Mouse (Mus musculus) kidney, adult 2 months (tissue): ENCODE measurements around the gene Arhgef26. TPM values are rescaled to one million over a fixed set of nuclear protein-coding genes. Genes with fewer than 3 reads are reported as not detected.

Experiments used
- DNase-seq: peaks from one replicate; pipeline ENCODE4 v3.0.0; 2021
- H3K27ac ChIP-seq: fragments of 200-500 bp; 2 replicates; pipeline ENCODE4 v1.5.1; 2012; ENCODE audit warnings: low read depth, low read length, control low read depth, inconsistent platforms; ENCODE audit not compliant: insufficient read depth
- H3K27me3 ChIP-seq: fragments of 200-500 bp; replicated peaks from 2 replicates; pipeline ENCODE4 v1.6.1; 2012; ENCODE audit warnings: mild to moderate bottlenecking, moderate library complexity, low read length, inconsistent platforms; ENCODE audit not compliant: control insufficient read depth, insufficient read depth
- H3K36me3 ChIP-seq: fragments of 200-500 bp; 2 replicates; pipeline ENCODE4 v1.6.1; 2012; ENCODE audit warnings: mild to moderate bottlenecking, moderate library complexity, low read length, inconsistent platforms; ENCODE audit not compliant: control insufficient read depth, insufficient read depth
- H3K4me1 ChIP-seq: fragments of 200-500 bp; 2 replicates; pipeline ENCODE4 v1.6.1; 2011; ENCODE audit warnings: low read length; ENCODE audit not compliant: control insufficient read depth, insufficient read depth
- H3K4me3 ChIP-seq: fragments of 200-500 bp; 2 replicates; pipeline ENCODE4 v1.5.1; 2011; ENCODE audit warnings: mild to moderate bottlenecking, low read depth, low read length, control low read depth; ENCODE audit not compliant: insufficient read depth
- CTCF ChIP-seq: fragments of 200-500 bp; conservative IDR thresholded peaks from 2 replicates; pipeline ENCODE4 v1.5.1; 2011; ENCODE audit warnings: low read depth, mild to moderate bottlenecking, control low read depth, low read length, moderate library complexity, mixed read lengths; ENCODE audit not compliant: insufficient read depth, insufficient read length
- POLR2A ChIP-seq: fragments of 200-500 bp; IDR thresholded peaks from one replicate; pipeline ENCODE4 v1.6.1; 2011; ENCODE audit warnings: low read depth, low read length, control low read depth
- WGBS: fragments of 180-500 bp; shearing (Covaris S2); methylation state at CpG from one replicate; pipeline ENCODE4 v1.1.7; 2018; 5-methylcytosine and 5-hydroxymethylcytosine counted together
- polyA plus RNA-seq: library from polyadenylated mRNA; depleted of rRNA; stranded (reverse); fragments of >200 nt; gene quantifications from 2 replicates; pipeline ENCODE4 v1.2.3, GENCODE M21; 2012

Arhgef26 gene
- polyA plus RNA-seq, 1 experiment: 1.6 TPM

- no peak for DNase-seq
- whole genome bisulfite sequencing: 91% methylated on average over 3 of the region's 3 CpGs
- no peaks in the 10 kb centered on the region for H3K27me3 ChIP-seq
- no peaks in the 10 kb centered on the region for H3K4me1 ChIP-seq
- no peak overlapping the region for H3K27ac ChIP-seq
- H3K4me3 ChIP-seq: no peak overlapping the region
- H3K36me3 ChIP-seq: peaks cover 7% of the 10 kb centered on the region
- TF ChIP-seq POLR2A: no peak
- TF ChIP-seq CTCF: no peak
Measured at GRCm38 (mm10) chr3:62464276-62464675, 126.1 kb downstream of the Arhgef26 start.

- peaks cover 17% of the 10 kb centered on the region for H3K36me3 ChIP-seq
- WGBS: 94% methylated on average over 1 of the region's 1 CpGs
- H3K4me1 ChIP-seq: no peaks in the 10 kb centered on the region
- TF ChIP-seq POLR2A (no peak), CTCF (no peak)
- H3K4me3 ChIP-seq: no peak overlapping the region
- DNase-seq: no peak
- no peak overlapping the region for H3K27ac ChIP-seq
- no peaks in the 10 kb centered on the region for H3K27me3 ChIP-seq
Measured at GRCm38 (mm10) chr3:62470179-62470578, 132.0 kb downstream of the Arhgef26 start.

GRCm38 (mm10) chr3:62484340-62484739 is 146.2 kb downstream of the Arhgef26 start:
- no peak for TF ChIP-seq CTCF
- TF ChIP-seq POLR2A: no peak
- Histone ChIP-seq H3K36me3 (peaks cover 1% of the 10 kb centered on the region), H3K27ac (no peak overlapping the region), H3K27me3 (no peaks in the 10 kb centered on the region), H3K4me1 (no peaks in the 10 kb centered on the region), H3K4me3 (no peak overlapping the region)
- WGBS: 96% methylated on average over 2 of the region's 2 CpGs
- DNase-seq: no peak

GRCm38 (mm10) chr3:62492568-62492967 is 154.4 kb downstream of the Arhgef26 start:
- Histone ChIP-seq H3K27ac (no peak overlapping the region), H3K4me3 (no peak overlapping the region), H3K36me3 (peaks cover 12% of the 10 kb centered on the region), H3K4me1 (no peaks in the 10 kb centered on the region), H3K27me3 (no peaks in the 10 kb centered on the region)
- WGBS: 80% methylated on average over 6 of the region's 6 CpGs
- DNase-seq: no peak
- no peak for TF ChIP-seq POLR2A
- TF ChIP-seq CTCF: no peak

- Histone ChIP-seq H3K36me3 (peaks cover 11% of the 10 kb centered on the region), H3K27ac (no peak overlapping the region), H3K4me3 (no peak overlapping the region), H3K27me3 (no peaks in the 10 kb centered on the region), H3K4me1 (no peaks in the 10 kb centered on the region)
- 84% methylated on average over 4 of the region's 4 CpGs for WGBS
- no peak for TF ChIP-seq POLR2A
- TF ChIP-seq CTCF: no peak
- DNase-seq: no peak
Measured at GRCm38 (mm10) chr3:62499327-62499726, 161.2 kb downstream of the Arhgef26 start.

- WGBS: 68% methylated on average over 5 of the region's 5 CpGs
- Histone ChIP-seq H3K27me3 (no peaks in the 10 kb centered on the region), H3K4me3 (no peak overlapping the region), H3K27ac (no peak overlapping the region), H3K4me1 (peaks cover 5% of the 10 kb centered on the region; the same call in 1 of the 2 replicates), H3K36me3 (peaks cover 1% of the 10 kb centered on the region; the same call in 1 of the 2 replicates)
- TF ChIP-seq CTCF: no peak
- no peak for TF ChIP-seq POLR2A
- no peak for DNase-seq
Measured at GRCm38 (mm10) chr3:62505166-62505900, 167.2 kb downstream of the Arhgef26 start.

GRCm38 (mm10) chr3:62506488-62507205 is 168.5 kb downstream of the Arhgef26 start, which contains the start of gene Dhx36:
Gene Dhx36 (minus strand): TSS chr3:62507004.
- under 1% methylated on average over 66 of the region's 66 CpGs for WGBS
- peak; percentile 98 for DNase-seq
- H3K27ac ChIP-seq: no peak within 1 kb of the TSS

More at GRCm38 (mm10) chr3:62506488-62507205, 168.5 kb downstream of the Arhgef26 start, which contains the start of gene Dhx36:
- Histone ChIP-seq H3K36me3 (no peaks in the 10 kb centered on the region), H3K4me3 (peak within 1 kb of the TSS; percentile 100), H3K27me3 (no peaks in the 10 kb centered on the region), H3K4me1 (peaks cover 5% of the 10 kb centered on the region; the same call in 1 of the 2 replicates)
- peak; percentile 6 for TF ChIP-seq POLR2A
- TF ChIP-seq CTCF: no peak
